Mouse (Mus musculus) CH12.LX (cell line): Measurements from ENCODE around the gene Dok1. TPM values are rescaled to one million over a fixed set of nuclear protein-coding genes. Genes with fewer than 3 reads are reported as not detected.

Source experiments
- DNase-seq: peaks from one replicate; pipeline ENCODE4 v3.0.0-alpha.2; 2013; ENCODE audit errors: extremely low read depth
- H3K27ac ChIP-seq: 2 replicates; pipeline ENCODE4 v1.5.1; 2012; ENCODE audit warnings: low read depth, mild to moderate bottlenecking, control low read depth, moderate library complexity; ENCODE audit not compliant: insufficient read depth
- H3K27me3 ChIP-seq: replicated peaks from 2 replicates; pipeline ENCODE3; 2012; ENCODE audit warnings: inconsistent platforms
- H3K36me3 ChIP-seq, 2 experiments: replicated peaks in 1 of 2; 2 replicates each; pipeline versions ENCODE3 to v1.6.1; 2012; ENCODE audit warnings: inconsistent platforms in 1 of 2, low read length in 1 of 2, mild to moderate bottlenecking in 1 of 2, mixed read lengths in 1 of 2, moderate library complexity in 1 of 2; ENCODE audit not compliant: control insufficient read depth in 1 of 2, insufficient read depth in 1 of 2
- H3K4me1 ChIP-seq, 2 experiments: 2 replicates each; pipeline ENCODE4 v1.6.1; 2012; ENCODE audit warnings: inconsistent platforms in 1 of 2, moderate library complexity in 1 of 2; ENCODE audit not compliant: insufficient read depth in 2 of 2, control insufficient read depth in 1 of 2
- H3K4me2 ChIP-seq: 2 replicates; pipeline ENCODE4 v1.6.1; 2012; ENCODE audit warnings: low read depth, mild to moderate bottlenecking, control low read depth; ENCODE audit not compliant: poor library complexity, insufficient read depth, severe bottlenecking
- H3K4me3 ChIP-seq, 3 experiments: fragments of 150-350 bp in 1 of 3; sonication (generic) in 1 of 3; replicated peaks in 1 of 3; 2 replicates each; pipeline versions ENCODE3 to v1.5.1; 2011 to 2012; ENCODE audit warnings: low read depth in 2 of 3, low read length in 2 of 3, mild to moderate bottlenecking in 2 of 3, moderate library complexity in 2 of 3, control low read depth in 1 of 3, improper control_type of control experiment in 1 of 3, inconsistent platforms in 1 of 3, mixed read lengths in 1 of 3; ENCODE audit not compliant: poor library complexity in 1 of 3
- H3K79me2 ChIP-seq: replicated peaks from 2 replicates; pipeline ENCODE4 v1.6.1; 2012; ENCODE audit warnings: mild to moderate bottlenecking, moderate library complexity; ENCODE audit not compliant: control insufficient read depth, poor library complexity, insufficient read depth, severe bottlenecking; ENCODE audit errors: extremely low read depth
- H3K9ac ChIP-seq: 2 replicates; pipeline ENCODE4 v1.6.1; 2012; ENCODE audit warnings: low read depth, mild to moderate bottlenecking, control low read depth, moderate library complexity; ENCODE audit not compliant: insufficient read depth
- H3K9me3 ChIP-seq: replicated peaks from 2 replicates; pipeline ENCODE3; 2012; ENCODE audit warnings: low read length, inconsistent platforms, mixed read lengths
- BHLHE40 ChIP-seq: IDR thresholded peaks from 2 replicates; pipeline ENCODE4 v1.6.1; 2011; ENCODE audit warnings: mild to moderate bottlenecking, low read depth, low read length, improper control_type of control experiment
- ETS1 ChIP-seq: conservative IDR thresholded peaks from 2 replicates; pipeline ENCODE4 v1.6.1; 2012; ENCODE audit warnings: low read depth, mild to moderate bottlenecking, inconsistent platforms, low read length, improper control_type of control experiment, moderate library complexity
- GABPA ChIP-seq: IDR thresholded peaks from 2 replicates; pipeline ENCODE4 v1.6.1; 2012; ENCODE audit warnings: low read depth, low read length, improper control_type of control experiment, inconsistent platforms; ENCODE audit not compliant: insufficient replicate concordance
- JUN ChIP-seq: IDR thresholded peaks from 2 replicates; pipeline ENCODE4 v1.6.1; 2011; ENCODE audit warnings: low read depth, mild to moderate bottlenecking, low read length, improper control_type of control experiment, moderate library complexity; ENCODE audit not compliant: insufficient read depth
- JUND ChIP-seq: conservative IDR thresholded peaks from 2 replicates; pipeline ENCODE4 v1.6.1; 2011; ENCODE audit warnings: low read depth, low read length, improper control_type of control experiment
- MAX ChIP-seq: IDR thresholded peaks from 2 replicates; pipeline ENCODE4 v1.6.1; 2011; ENCODE audit warnings: low read length, improper control_type of control experiment
- MAZ ChIP-seq: IDR thresholded peaks from 2 replicates; pipeline ENCODE4 v1.6.1; 2012; ENCODE audit warnings: low read depth, mild to moderate bottlenecking, inconsistent platforms, low read length, improper control_type of control experiment, moderate library complexity
- NELFE ChIP-seq: IDR thresholded peaks from 2 replicates; pipeline ENCODE4 v1.6.1; 2011; ENCODE audit warnings: low read depth, low read length, improper control_type of control experiment
- RCOR1 ChIP-seq: conservative IDR thresholded peaks from 2 replicates; pipeline ENCODE4 v1.6.1; 2012; ENCODE audit warnings: low read depth, mild to moderate bottlenecking, inconsistent platforms, low read length, improper control_type of control experiment
- SIN3A ChIP-seq: IDR thresholded peaks from 2 replicates; pipeline ENCODE4 v1.6.1; 2012; ENCODE audit warnings: low read length, improper control_type of control experiment, inconsistent platforms
- USF2 ChIP-seq: conservative IDR thresholded peaks from 2 replicates; pipeline ENCODE4 v1.6.1; 2011; ENCODE audit warnings: low read depth, low read length, improper control_type of control experiment
- ZC3H11A ChIP-seq: IDR thresholded peaks from 2 replicates; pipeline ENCODE4 v1.6.1; 2012; ENCODE audit warnings: low read depth, mild to moderate bottlenecking, inconsistent platforms, low read length, improper control_type of control experiment
- ZMIZ1 ChIP-seq: IDR thresholded peaks from 2 replicates; pipeline ENCODE4 v1.6.1; 2012; ENCODE audit warnings: low read depth, mild to moderate bottlenecking, inconsistent platforms, low read length, improper control_type of control experiment
- ZNF384 ChIP-seq: IDR thresholded peaks from 2 replicates; pipeline ENCODE4 v1.6.1; 2012; ENCODE audit warnings: low read depth, low read length, improper control_type of control experiment, inconsistent platforms
- dilution Hi-C: fragments of 300-500 bp; cut with MboI; formaldehyde crosslinking; loops from 2 replicates; pipeline ENCODE4 v1.14.3; 2020; ENCODE audit warnings: low sequenced_read_pairs; ENCODE audit not compliant: extremely low pct_unique_long_range_greater_than_20kb, extremely low pct_ligation_motif_present
- in situ Hi-C: fragments of 300-500 bp; cut with MboI; formaldehyde crosslinking; loops from 3 replicates; pipeline ENCODE4 v1.14.3; 2019; ENCODE audit warnings: low sequenced_read_pairs, low pct_ligation_motif_present, low pct_unique_long_range_greater_than_20kb, mixed read lengths
- polyA plus RNA-seq: library from polyadenylated mRNA; unstranded; fragments of >175 nt; gene quantifications from 2 replicates; pipeline ENCODE4 v1.2.1, GENCODE M21; 2012; ENCODE audit warnings: low read depth; ENCODE audit not compliant: insufficient read length
- total RNA-seq, 2 experiments: library from RNA; depleted of rRNA; stranded (reverse); fragments of 300-350 nt in 1 of 2; fragments of >200 nt in 1 of 2; gene quantifications; 2 replicates each; pipeline ENCODE4 v1.2.3; 2012 to 2014

The Dok1 gene
- total and polyA plus RNA-seq, 3 experiments, result 21.4 to 33.2 (median 23.8) TPM

GRCm38 (mm10) chr6:83069488-83070246, 36.4 kb upstream of the Dok1 start:
- dilution Hi-C loops (no loop called here), in situ Hi-C loops (no loop called here)
- Histone ChIP-seq H3K9ac (no peak overlapping the region), H3K4me2 (no peak overlapping the region), H3K4me1 (no peaks in the 10 kb centered on the region), H3K9me3 (peaks cover 33% of the 10 kb centered on the region), H3K4me3 (no peak overlapping the region), H3K27ac (no peak overlapping the region), H3K79me2 (no peaks in the 10 kb centered on the region), H3K27me3 (no peaks in the 10 kb centered on the region), H3K36me3 (peaks cover 0 to 22% of the 10 kb centered on the region in 2 experiments)
- no peak for DNase-seq
- TF ChIP-seq SIN3A (no peak), ZNF384 (no peak), USF2 (no peak), ZC3H11A (no peak), GABPA (no peak), JUND (no peak), MAX (no peak)

DNA sequence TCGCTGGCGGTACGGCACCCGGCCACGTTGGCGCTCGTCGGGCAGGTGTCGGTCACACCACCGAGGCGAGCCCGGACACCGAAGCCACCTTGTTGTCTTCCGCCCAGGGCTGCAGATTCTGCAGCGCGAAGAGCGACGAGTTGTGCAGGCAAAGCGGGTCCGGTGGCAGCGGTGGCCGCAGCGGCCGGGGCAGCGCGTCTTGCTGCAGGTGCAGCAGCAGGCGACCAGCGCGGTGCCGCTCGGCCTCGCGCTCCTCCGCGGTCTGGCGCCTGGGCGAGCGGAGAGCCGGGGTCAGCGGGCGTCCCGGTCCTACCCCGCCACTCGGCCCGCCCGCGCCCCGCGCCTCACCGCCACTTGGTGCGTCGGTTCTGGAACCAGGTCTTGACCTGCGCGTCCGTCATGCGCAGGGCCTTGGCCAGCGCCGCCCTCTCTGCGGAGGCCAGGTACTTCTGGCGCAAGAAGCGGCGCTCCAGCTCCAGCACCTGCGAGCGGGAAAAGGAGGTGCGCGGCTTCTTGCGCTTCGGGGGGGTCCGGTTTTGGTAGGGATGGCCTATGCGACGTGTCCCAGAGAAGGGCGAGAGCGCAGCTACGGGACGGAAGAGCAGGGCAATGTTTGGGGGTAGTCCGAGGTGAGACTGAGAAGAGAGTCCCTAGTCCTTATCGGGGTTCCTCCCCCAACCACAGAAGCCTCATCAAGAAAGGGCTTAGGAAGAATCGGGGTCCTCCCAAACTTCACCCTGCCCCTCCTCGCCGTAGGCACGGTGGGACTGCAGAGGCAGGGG, 35.6 kb upstream of the Dok1 start:
- Histone ChIP-seq H3K4me1 (no peaks in the 10 kb centered on the region), H3K9ac (no peak overlapping the region), H3K9me3 (peaks cover 33% of the 10 kb centered on the region), H3K4me3 (no peak overlapping the region), H3K36me3 (peaks cover 0 to 26% of the 10 kb centered on the region in 2 experiments), H3K4me2 (no peak overlapping the region), H3K27me3 (no peaks in the 10 kb centered on the region), H3K27ac (no peak overlapping the region), H3K79me2 (no peaks in the 10 kb centered on the region)
- dilution Hi-C loops (no loop called here), in situ Hi-C loops (no loop called here)
- no peak for DNase-seq
- no peak for TF ChIP-seq SIN3A
- no peak for TF ChIP-seq ETS1
- TF ChIP-seq JUN, result no peak
- TF ChIP-seq ZMIZ1, result no peak
- TF ChIP-seq BHLHE40, result no peak
- TF ChIP-seq MAZ, result no peak
- TF ChIP-seq NELFE, result no peak
- TF ChIP-seq RCOR1, result no peak
